Mouse (Mus musculus) layer of hippocampus, adult 11-12 months (tissue): ENCODE measurements at regions not wholly inside any gene's neighbourhood (a gene's known extent, or its start where the extent isn't known, plus 50 kb on each side); places are given as distances from the start of the nearest gene placed in this dataset.
A peak's percentile ranks its signal among the peaks of the same experiment; 100 is the strongest.

Source experiments
- DNase-seq: peaks from one replicate; pipeline ENCODE4 v3.0.0; 2022; ENCODE audit warnings: low spot score

DNA sequence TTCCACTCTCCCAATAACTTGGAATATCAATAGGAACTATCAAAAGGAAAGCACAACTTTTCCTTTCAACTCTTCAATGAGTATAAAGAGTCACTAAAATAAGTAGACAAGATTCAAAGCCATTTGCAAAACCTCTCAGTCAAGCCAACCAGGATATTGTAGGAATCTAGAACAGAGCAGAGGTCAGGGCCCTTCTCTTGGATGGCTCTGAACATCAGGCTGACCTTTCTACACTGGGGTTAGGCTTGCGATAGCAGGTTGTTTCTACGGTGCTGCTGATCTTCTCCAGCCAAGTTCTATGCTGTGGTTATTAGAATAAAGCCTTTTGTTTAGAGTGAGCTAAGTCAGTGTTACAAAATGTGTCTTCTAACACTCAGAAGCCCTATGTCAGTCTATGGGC lies 658.6 kb downstream of the Ofcc1 start:
- no peak for DNase-seq

DNA sequence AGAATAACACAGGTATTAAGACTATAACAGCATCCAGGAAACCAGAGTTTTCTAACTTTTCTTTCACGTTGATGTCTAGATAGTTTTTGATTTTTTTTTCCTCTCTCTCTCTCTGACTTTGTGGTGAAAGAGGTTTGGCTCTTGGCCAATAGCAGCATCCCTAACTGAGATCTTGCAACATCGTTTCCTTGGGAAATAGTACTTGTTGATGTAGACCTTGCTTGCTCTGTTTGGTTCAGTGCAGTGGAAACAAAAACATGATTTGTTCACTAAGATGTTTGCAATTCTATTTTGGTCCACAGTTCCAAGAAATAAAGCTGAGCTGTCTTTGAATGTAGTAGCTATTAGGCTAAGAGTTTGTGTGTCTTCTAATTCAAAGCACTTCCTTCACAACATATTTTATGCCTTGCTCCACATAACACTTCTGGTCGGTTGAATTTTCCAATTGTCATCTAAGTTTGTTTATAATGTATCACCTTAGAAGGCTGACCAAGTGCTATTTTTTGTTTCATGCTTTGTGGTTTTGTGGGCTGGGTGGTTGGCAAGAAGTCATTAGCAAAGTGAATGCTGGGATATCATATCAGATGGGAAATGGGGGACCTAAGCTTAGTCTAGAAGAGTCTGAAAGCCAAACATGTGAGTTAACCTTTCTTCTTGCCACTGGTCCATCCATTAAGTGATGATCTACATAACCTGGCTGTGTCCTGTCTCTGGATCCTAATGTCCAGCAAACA lies 669.8 kb downstream of the Ofcc1 start:
- DNase-seq: no peak

DNA sequence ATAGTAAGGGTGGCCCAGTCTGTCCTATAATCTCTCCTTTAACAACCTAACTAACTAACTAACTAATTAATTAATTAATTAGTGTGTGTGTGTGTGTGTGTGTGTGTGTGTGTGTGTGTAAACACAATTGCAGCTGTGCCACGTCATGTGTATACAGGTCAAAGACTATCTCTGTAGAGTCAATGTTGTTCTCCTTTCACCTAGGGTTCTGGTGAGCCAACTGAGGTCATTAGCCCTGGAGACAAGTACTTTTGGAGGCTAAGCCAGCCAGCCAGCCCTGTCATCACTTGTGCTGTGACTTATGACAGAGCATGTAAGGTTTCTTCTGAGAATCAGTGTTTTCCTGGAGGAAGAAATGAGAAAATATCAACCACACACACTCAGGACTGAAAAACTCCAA lies 696.7 kb downstream of the Ofcc1 start:
- DNase-seq: no peak

DNA sequence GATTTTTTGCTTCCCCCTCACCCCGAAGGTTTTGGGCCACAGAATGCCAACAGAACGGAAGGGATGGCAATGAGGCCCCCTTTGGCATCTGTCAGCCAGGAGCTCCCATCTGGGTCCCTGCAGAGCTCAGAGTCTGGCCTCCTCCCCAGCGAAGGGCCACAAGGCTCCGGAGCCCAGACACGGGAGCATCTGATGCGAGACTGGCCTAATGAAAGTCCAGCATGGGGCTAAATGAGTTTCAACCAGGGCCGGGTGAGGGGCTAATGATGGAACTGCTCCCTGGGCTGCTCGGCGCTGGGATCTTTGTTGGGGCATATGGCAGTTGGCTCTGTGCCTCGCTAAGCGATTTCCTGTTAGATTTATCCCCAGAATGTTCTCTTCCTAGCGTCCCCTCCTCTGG lies 688.8 kb upstream of the Slc35b3 start:
- DNase-seq: no peak

DNA sequence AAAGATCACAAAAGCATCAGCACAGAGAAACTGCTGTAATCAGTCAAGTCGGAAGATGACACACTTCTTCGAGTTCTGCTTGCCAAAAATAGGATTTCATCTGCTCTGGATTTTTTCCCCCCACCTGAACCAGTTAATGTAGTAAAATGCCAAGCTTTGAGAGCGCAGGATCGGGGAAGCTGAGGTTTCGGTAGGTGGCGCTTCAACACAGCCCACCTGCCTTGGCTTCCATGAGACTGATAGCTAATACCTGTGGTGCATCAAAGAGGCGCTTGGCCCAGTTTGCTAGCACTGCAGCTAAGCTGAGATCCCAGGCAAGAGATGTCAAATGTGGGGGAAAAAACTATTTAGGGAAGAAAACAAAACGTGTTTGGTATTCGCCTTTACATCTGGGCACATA lies 686.7 kb upstream of the Slc35b3 start:
- DNase-seq: peak; percentile 54

DNA sequence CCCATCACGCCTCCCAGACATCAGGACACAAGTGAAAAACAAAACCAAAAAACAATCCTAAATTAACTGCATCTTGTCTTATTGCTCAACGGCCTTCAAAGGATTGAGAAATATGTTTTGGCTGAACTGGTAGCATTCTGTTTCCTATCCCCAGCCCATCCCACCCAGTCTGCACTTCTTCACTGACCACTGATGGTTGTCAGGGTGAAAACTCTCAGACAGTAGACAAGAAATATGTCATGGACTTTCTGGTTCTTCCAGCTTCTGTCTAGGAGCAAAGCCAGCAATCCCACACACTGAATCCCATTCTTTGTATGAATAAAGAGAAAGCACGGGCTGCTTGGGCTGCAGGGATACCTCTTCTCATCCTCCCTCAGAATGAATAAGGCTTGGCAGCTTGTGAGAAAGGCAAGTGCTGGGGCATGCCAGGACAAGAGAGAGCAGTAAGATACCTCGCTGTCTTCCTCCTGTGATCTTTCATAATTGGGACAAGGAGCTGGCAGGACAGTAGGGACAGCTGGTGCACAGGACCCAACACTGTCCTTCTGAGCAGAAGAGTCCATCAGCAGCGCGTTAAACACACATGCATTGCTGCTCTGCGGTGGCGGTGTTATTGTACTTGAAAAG lies 670.9 kb upstream of the Slc35b3 start:
- no peak for DNase-seq
